ENCODE assay signal across 24 mouse cellular contexts in genomic region chr3:21423139-21423538, GRCm38 (mm10).
DNase-seq lines count a peak whose midpoint lies in the region; ATAC-seq and TF ChIP-seq lines count a peak whose summit lies in the region.
"Had no signal": no experiment of that assay in that cellular context is flagged by ENCODE, and none has a peak within 500 bp of the region (broad histone marks: within the 10 kb centered on the region; RNA-seq: fewer than 3 reads in every experiment).

No protein-coding gene starts in this region.

- no peaks in the 10 kb centered on the region for H3K9me3 ChIP-seq in forebrain, embryonic 14.5 days (replicated peaks; ENCODE audit: control insufficient read depth, low read length)
- H3K9me3 ChIP-seq in forebrain, postnatal 0 days (ENCODE audit: low read length), result no peaks in the 10 kb centered on the region
- no peaks in the 10 kb centered on the region for H3K9me3 ChIP-seq in forebrain, embryonic 16.5 days (ENCODE audit: control insufficient read depth, low read length)
- H3K9me3 ChIP-seq in forebrain, embryonic 12.5 days, result no peaks in the 10 kb centered on the region
- H3K9me3 ChIP-seq: embryonic facial prominence, embryonic 13.5 days; embryonic facial prominence, embryonic 15.5 days; G1E had no signal

- H3K9ac ChIP-seq in forebrain, embryonic 14.5 days (ENCODE audit: low read length), result no peak overlapping the region
- no peak overlapping the region for H3K9ac ChIP-seq in forebrain, postnatal 0 days
- no peak overlapping the region for H3K9ac ChIP-seq in forebrain, embryonic 16.5 days (replicated peaks; ENCODE audit: low read depth, low read length)
- no peak overlapping the region for H3K9ac ChIP-seq in forebrain, embryonic 12.5 days
- H3K9ac ChIP-seq: embryonic facial prominence, embryonic 13.5 days; embryonic facial prominence, embryonic 15.5 days had no signal

- no peak for TF ChIP-seq POLR2A in brain, embryonic 14.5 days (IDR thresholded peaks at IDR 0.05; ENCODE audit: borderline replicate concordance, extremely low read depth, insufficient read depth, insufficient read length, poor library complexity, severe bottlenecking)

- H3K27me3 ChIP-seq in forebrain, embryonic 14.5 days (replicated peaks; ENCODE audit: control insufficient read depth, insufficient read depth, low read length), result no peaks in the 10 kb centered on the region
- H3K27me3 ChIP-seq in forebrain, postnatal 0 days (ENCODE audit: insufficient read depth, low read length), result no peaks in the 10 kb centered on the region
- no peaks in the 10 kb centered on the region for H3K27me3 ChIP-seq in forebrain, embryonic 16.5 days (replicated peaks; ENCODE audit: control insufficient read depth, insufficient read depth, low read length)
- H3K27me3 ChIP-seq in forebrain, embryonic 12.5 days, result no peaks in the 10 kb centered on the region
- H3K27me3 ChIP-seq: CH12.LX; embryonic facial prominence, embryonic 13.5 days; embryonic facial prominence, embryonic 15.5 days; Patski had no signal

- H3K4me1 ChIP-seq in forebrain, embryonic 14.5 days (ENCODE audit: control insufficient read depth, insufficient read depth, low read length), result peaks cover 16% of the 10 kb centered on the region
- peaks cover 9% of the 10 kb centered on the region for H3K4me1 ChIP-seq in forebrain, postnatal 0 days (ENCODE audit: insufficient read depth)
- peaks cover 10% of the 10 kb centered on the region for H3K4me1 ChIP-seq in forebrain, embryonic 16.5 days (replicated peaks; ENCODE audit: control insufficient read depth, insufficient read depth, low read length)
- H3K4me1 ChIP-seq in forebrain, embryonic 12.5 days, result no peaks in the 10 kb centered on the region; the same call in 1 of the 2 replicates

- 37% methylated on average over 5 of the region's 5 CpGs for WGBS in forebrain, embryonic 14.5 days
- 26% methylated on average over 5 of the region's 5 CpGs for WGBS in forebrain, postnatal 0 days
- 20% methylated on average over 5 of the region's 5 CpGs for WGBS in forebrain, embryonic 16.5 days
- WGBS in forebrain, embryonic 12.5 days, result 75% methylated on average over 5 of the region's 5 CpGs

- no peak overlapping the region for H3K27ac ChIP-seq in forebrain, embryonic 14.5 days (ENCODE audit: low read depth, low read length)
- H3K27ac ChIP-seq in forebrain, postnatal 0 days (ENCODE audit: low read depth, low read length), result no peak overlapping the region
- H3K27ac ChIP-seq in forebrain, embryonic 16.5 days (ENCODE audit: low read length), result no peak overlapping the region; the same call in 1 of the 2 replicates
- no peak overlapping the region for H3K27ac ChIP-seq in forebrain, embryonic 12.5 days
- H3K27ac ChIP-seq: embryonic facial prominence, embryonic 13.5 days; embryonic facial prominence, embryonic 15.5 days had no signal

- H3K36me3 ChIP-seq in forebrain, embryonic 14.5 days (ENCODE audit: control insufficient read depth, insufficient read depth, low read length), result no peaks in the 10 kb centered on the region
- no peaks in the 10 kb centered on the region for H3K36me3 ChIP-seq in forebrain, postnatal 0 days (ENCODE audit: insufficient read depth)
- no peaks in the 10 kb centered on the region for H3K36me3 ChIP-seq in forebrain, embryonic 16.5 days (ENCODE audit: control insufficient read depth, insufficient read depth)
- no peaks in the 10 kb centered on the region for H3K36me3 ChIP-seq in forebrain, embryonic 12.5 days (replicated peaks)
- H3K36me3 ChIP-seq: embryonic facial prominence, embryonic 13.5 days; embryonic facial prominence, embryonic 15.5 days; G1E had no signal

- peak; percentile 45; the same call in 1 of the 2 replicates for ATAC-seq in forebrain, embryonic 14.5 days
- no peak for ATAC-seq in forebrain, postnatal 0 days
- 0 out of 2 replicates have a peak, but pooled peaks have one; percentile 30 for ATAC-seq in forebrain, embryonic 16.5 days
- ATAC-seq in forebrain, embryonic 12.5 days (ENCODE audit: low FRiP score), result no peak
- ATAC-seq: activated CD4-positive, CD25-positive, alpha-beta regulatory T cell, adult 4 months; CD4-positive, CD25-positive, alpha-beta regulatory T cell, adult 4 months; Patski had no signal

- H3K4me3 ChIP-seq in forebrain, embryonic 14.5 days (ENCODE audit: low read depth, low read length), result no peak overlapping the region
- H3K4me3 ChIP-seq in forebrain, postnatal 0 days (ENCODE audit: low read depth, low read length), result no peak overlapping the region
- no peak overlapping the region for H3K4me3 ChIP-seq in forebrain, embryonic 16.5 days (replicated peaks; ENCODE audit: low read length)
- no peak overlapping the region for H3K4me3 ChIP-seq in forebrain, embryonic 12.5 days (replicated peaks)
- H3K4me3 ChIP-seq: embryonic facial prominence, embryonic 13.5 days; embryonic facial prominence, embryonic 15.5 days; erythroblast, embryonic 14.5 days had no signal

- H3K4me2 ChIP-seq in forebrain, embryonic 14.5 days (ENCODE audit: low read length), result no peak overlapping the region
- H3K4me2 ChIP-seq in forebrain, postnatal 0 days (ENCODE audit: low read depth), result no peak overlapping the region
- H3K4me2 ChIP-seq in forebrain, embryonic 16.5 days (ENCODE audit: low read length), result 0 out of 2 replicates have a peak overlapping the region, but pooled peaks have one; percentile 6
- H3K4me2 ChIP-seq in forebrain, embryonic 12.5 days, result no peak overlapping the region
- H3K4me2 ChIP-seq: embryonic facial prominence, embryonic 13.5 days; embryonic facial prominence, embryonic 15.5 days had no signal

- TF ChIP-seq CTCF in forebrain, postnatal 0 days (IDR thresholded peaks at IDR 0.05; ENCODE audit: low read depth), result no peak
- TF ChIP-seq CTCF in brain, embryonic 14.5 days (IDR thresholded peaks at IDR 0.05; ENCODE audit: borderline replicate concordance, extremely low read depth, insufficient read depth, insufficient read length), result no peak

- DNase-seq in forebrain, embryonic 14.5 days (ENCODE audit: low spot score), result peak; percentile 45
- DNase-seq in forebrain, postnatal 0 days, result no peak
- peak; percentile 62 for DNase-seq in brain, embryonic 14.5 days (ENCODE audit: low read depth)
- DNase-seq: adrenal gland, adult 8-10 months; adrenal gland, postnatal 14 days; adrenal gland, postnatal 36 days; B cell, adult 2 months; cerebellum, adult 11 months; cerebellum, adult 18-20 months; cerebellum, adult 8-10 months; cerebellum, adult 9-11 months; cerebellum, postnatal 14 days; cerebellum, postnatal 36 days; embryo, embryonic 11 days had no signal

Comparison
In these comparisons a context has a peak if more than half of its experiments do, and no peak if none do; other contexts are left out.
1. ATAC-seq: peak in forebrain, embryonic 14.5 days (single experiment) and forebrain, embryonic 16.5 days (single experiment); none in forebrain, postnatal 0 days (single experiment) and forebrain, embryonic 12.5 days (single experiment).